Mouse (Mus musculus): ENCODE measurements at regions not wholly inside any gene's neighbourhood (a gene's known extent, or its start where the extent isn't known, plus 50 kb on each side); places are given as distances from the start of the nearest gene placed in this dataset.

GRCm38 (mm10) chr5:119188476-119188875, 482.0 kb upstream of the Tbx3 start:
- TF ChIP-seq POLR2A (IDR thresholded peaks at IDR 0.05; ENCODE audit: control insufficient read depth, low read depth, low read length) (no peak), CTCF (IDR thresholded peaks at IDR 0.05; ENCODE audit: control insufficient read depth, insufficient read depth, insufficient replicate concordance, low read depth, low read length) (no peak)
